ENCODE assay signal across 29 mouse cellular contexts in genomic region chr17:15853121-15853520, GRCm38 (mm10). TPM values are rescaled to one million over a fixed set of nuclear protein-coding genes. Genes with fewer than 3 reads are reported as not detected.
"Had no signal": no experiment of that assay in that cellular context is flagged by ENCODE, and none has a peak within 500 bp of the region (broad histone marks: within the 10 kb centered on the region; RNA-seq: fewer than 3 reads in every experiment).

No protein-coding gene starts in this region.

- H3K9ac ChIP-seq: embryonic facial prominence, embryonic 12.5 days; embryonic facial prominence, embryonic 13.5 days; embryonic facial prominence, embryonic 15.5 days; forebrain, embryonic 12.5 days; forebrain, embryonic 13.5 days; forebrain, embryonic 15.5 days; forebrain, postnatal 0 days had no signal

- H3K27me3 ChIP-seq: embryonic facial prominence, embryonic 12.5 days; embryonic facial prominence, embryonic 13.5 days; embryonic facial prominence, embryonic 15.5 days; forebrain, embryonic 12.5 days; forebrain, embryonic 13.5 days; forebrain, embryonic 15.5 days had no signal

- H3K9me3 ChIP-seq: embryonic facial prominence, embryonic 10.5 days; embryonic facial prominence, embryonic 12.5 days; embryonic facial prominence, embryonic 13.5 days; embryonic facial prominence, embryonic 15.5 days; forebrain, embryonic 10.5 days; forebrain, embryonic 12.5 days; forebrain, embryonic 13.5 days; forebrain, embryonic 15.5 days had no signal

- DNase-seq: cerebellum, adult 9-10 months; cerebellum, adult 9-11 months; cerebellum, postnatal 10 days; cerebellum, postnatal 14 days; cerebellum, postnatal 25 days; cerebellum, postnatal 36 days; embryo, embryonic 11 days; forebrain, postnatal 0 days; gastrocnemius, adult 2 months; gastrocnemius, postnatal 10 days; gastrocnemius, postnatal 14 days; gastrocnemius, postnatal 25 days; gastrocnemius, postnatal 36 days; heart, adult 11 months; heart, adult 18-20 months; heart, adult 2 months had no signal

- H3K4me2 ChIP-seq: embryonic facial prominence, embryonic 12.5 days; embryonic facial prominence, embryonic 13.5 days; embryonic facial prominence, embryonic 15.5 days; forebrain, embryonic 12.5 days; forebrain, embryonic 13.5 days; forebrain, embryonic 15.5 days had no signal

- H3K27ac ChIP-seq: embryonic facial prominence, embryonic 10.5 days; embryonic facial prominence, embryonic 12.5 days; embryonic facial prominence, embryonic 13.5 days; embryonic facial prominence, embryonic 15.5 days; forebrain, embryonic 10.5 days; forebrain, embryonic 12.5 days; forebrain, embryonic 13.5 days; forebrain, embryonic 15.5 days; gastrocnemius, adult 2 months; heart, adult 2 months had no signal

- H3K4me3 ChIP-seq: embryonic facial prominence, embryonic 10.5 days; embryonic facial prominence, embryonic 12.5 days; embryonic facial prominence, embryonic 13.5 days; embryonic facial prominence, embryonic 15.5 days; erythroblast, embryonic 14.5 days; forebrain, embryonic 10.5 days; forebrain, embryonic 12.5 days; forebrain, embryonic 13.5 days; forebrain, embryonic 15.5 days; gastrocnemius, adult 2 months; heart, adult 2 months had no signal

- H3K36me3 ChIP-seq: embryonic facial prominence, embryonic 10.5 days; embryonic facial prominence, embryonic 12.5 days; embryonic facial prominence, embryonic 13.5 days; embryonic facial prominence, embryonic 15.5 days; forebrain, embryonic 10.5 days; forebrain, embryonic 12.5 days; forebrain, embryonic 15.5 days had no signal

- ATAC-seq: forebrain, embryonic 13.5 days; forebrain, embryonic 14.5 days; forebrain, embryonic 15.5 days; forebrain, embryonic 16.5 days; forebrain, postnatal 0 days had no signal

- H3K4me1 ChIP-seq: embryonic facial prominence, embryonic 12.5 days; embryonic facial prominence, embryonic 13.5 days; embryonic facial prominence, embryonic 15.5 days; forebrain, embryonic 12.5 days; forebrain, embryonic 13.5 days; forebrain, embryonic 15.5 days had no signal

RNA-seq across cellular contexts. Expression of gene Rgmb, which starts 22.3 kb away (rescaled TPM):
- total RNA-seq: common myeloid progenitor, adult 5-6 weeks; granulocyte monocyte progenitor cell, adult 5-6 weeks had no signal
- polyA plus RNA-seq: erythroblast, embryonic 14.5 days had no signal
